Mouse (Mus musculus) CH12F3 (cell line): ENCODE data around the gene Epo.

Experiments
- in situ Hi-C: fragments of 300-500 bp; cut with MboI; formaldehyde crosslinking; loops from 2 replicates; pipeline ENCODE4 v1.14.3; 2020; ENCODE audit warnings: low sequenced_read_pairs

The Epo gene

GRCm38 (mm10) chr5:137523396-137524250, 9.4 kb downstream of the Epo start:
- in situ Hi-C loops = no loop called here

- in situ Hi-C loops = no loop called here
These were observed 10.3 kb downstream of the Epo start for GRCm38 (mm10) chr5:137522711-137523110.

GRCm38 (mm10) chr5:137521861-137522260, 11.2 kb downstream of the Epo start:
- in situ Hi-C loops = no loop called here

- in situ Hi-C loops = no loop called here
These were observed 13.1 kb downstream of the Epo start for GRCm38 (mm10) chr5:137519691-137520550.

- in situ Hi-C loops = no loop called here
These were observed 14.6 kb downstream of the Epo start, which contains the start of gene Gigyf1 for GRCm38 (mm10) chr5:137518436-137518835. Gigyf1 (plus strand) TSS chr5:137518548.

GRCm38 (mm10) chr5:137514811-137515210, 18.2 kb downstream of the Epo start:
- in situ Hi-C loops = no loop called here

- in situ Hi-C loops = no loop called here
These were observed 18.9 kb downstream of the Epo start for GRCm38 (mm10) chr5:137513951-137514721.

GRCm38 (mm10) chr5:137512847-137513794, 19.9 kb downstream of the Epo start:
- in situ Hi-C loops = no loop called here

GRCm38 (mm10) chr5:137511706-137512105, 21.3 kb downstream of the Epo start:
- in situ Hi-C loops = no loop called here

GRCm38 (mm10) chr5:137510573-137511390, 22.3 kb downstream of the Epo start:
- in situ Hi-C loops = no loop called here

- in situ Hi-C loops = no loop called here
These were observed 23.0 kb downstream of the Epo start for GRCm38 (mm10) chr5:137510014-137510501.

- in situ Hi-C loops = no loop called here
These were observed 29.0 kb downstream of the Epo start for GRCm38 (mm10) chr5:137504041-137504440.

GRCm38 (mm10) chr5:137502667-137503110, 30.4 kb downstream of the Epo start:
- in situ Hi-C loops = no loop called here

- in situ Hi-C loops = no loop called here
These were observed 31.1 kb downstream of the Epo start, which contains the start of gene Pop7 for GRCm38 (mm10) chr5:137501709-137502666. Pop7 (minus strand) TSS chr5:137502518.

- in situ Hi-C loops = no loop called here
These were observed 32.9 kb downstream of the Epo start for GRCm38 (mm10) chr5:137500186-137500585.

GRCm38 (mm10) chr5:137493831-137494230, 39.2 kb downstream of the Epo start:
- in situ Hi-C loops = no loop called here

GRCm38 (mm10) chr5:137491559-137491958, 41.5 kb downstream of the Epo start:
- in situ Hi-C loops = no loop called here
